Mouse (Mus musculus): Measurements from ENCODE around the gene Cct5.
A peak's percentile ranks its signal among the peaks of the same experiment; 100 is the strongest.
"Not testable (repeated sequence)": the region's sequence is repeated elsewhere in the genome, so short reads cannot be mapped to it uniquely, and the experiment has no call there.

Gene Cct5

GRCm38 (mm10) chr15:31599834-31600233 lies 1.8 kb downstream of the Cct5 start:
- no peak for DNase-seq (ENCODE audit: low spot score in 2 of 2)

- no peak for DNase-seq (ENCODE audit: low spot score in 2 of 2)
Observed at GRCm38 (mm10) chr15:31595651-31596050, 6.0 kb downstream of the Cct5 start.

GRCm38 (mm10) chr15:31594260-31594659 lies 7.3 kb downstream of the Cct5 start:
- DNase-seq (ENCODE audit: low spot score in 2 of 2): no peak

- DNase-seq (ENCODE audit: low spot score in 2 of 2): no peak
Observed at GRCm38 (mm10) chr15:31592531-31592930, 9.1 kb downstream of the Cct5 start.

GRCm38 (mm10) chr15:31590176-31590575 lies 11.4 kb downstream of the Cct5 start:
- no peak for DNase-seq (ENCODE audit: low spot score in 2 of 2)

DNA sequence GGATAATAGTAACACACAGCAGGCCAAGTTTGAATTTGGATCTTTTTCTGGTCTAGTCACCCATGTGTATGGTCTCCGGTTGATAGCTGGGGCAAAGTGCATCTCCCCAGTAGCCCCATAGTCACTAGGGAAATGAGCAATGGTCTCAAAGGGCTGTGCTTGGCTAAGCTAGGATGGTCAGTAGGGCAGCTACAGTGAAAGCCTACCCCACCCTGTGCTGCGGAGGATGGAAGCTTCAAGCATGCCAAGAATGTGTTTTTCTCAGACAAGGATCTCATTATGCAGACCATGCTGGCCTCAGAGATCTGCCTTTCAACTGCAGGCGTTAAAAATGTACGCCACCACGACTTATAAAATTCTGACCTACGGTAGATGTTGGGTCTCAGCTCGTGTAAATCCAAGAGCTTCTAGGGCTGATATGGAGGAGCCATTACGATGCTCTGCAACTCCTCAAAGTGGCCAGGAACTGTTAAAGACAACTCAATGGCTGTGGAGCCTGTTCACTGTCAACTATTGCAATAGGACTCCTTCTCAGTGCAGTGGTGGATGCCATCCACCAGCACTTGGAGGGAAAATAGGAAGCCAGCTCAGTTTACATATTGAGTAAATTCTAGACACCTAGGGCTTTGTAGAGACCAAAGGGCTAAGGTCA lies 12.5 kb downstream of the Cct5 start:
- DNase-seq (ENCODE audit: low spot score in 2 of 2): no peak

- DNase-seq (ENCODE audit: low spot score in 2 of 2): no peak
Observed at GRCm38 (mm10) chr15:31587789-31588188, 13.8 kb downstream of the Cct5 start.

DNA sequence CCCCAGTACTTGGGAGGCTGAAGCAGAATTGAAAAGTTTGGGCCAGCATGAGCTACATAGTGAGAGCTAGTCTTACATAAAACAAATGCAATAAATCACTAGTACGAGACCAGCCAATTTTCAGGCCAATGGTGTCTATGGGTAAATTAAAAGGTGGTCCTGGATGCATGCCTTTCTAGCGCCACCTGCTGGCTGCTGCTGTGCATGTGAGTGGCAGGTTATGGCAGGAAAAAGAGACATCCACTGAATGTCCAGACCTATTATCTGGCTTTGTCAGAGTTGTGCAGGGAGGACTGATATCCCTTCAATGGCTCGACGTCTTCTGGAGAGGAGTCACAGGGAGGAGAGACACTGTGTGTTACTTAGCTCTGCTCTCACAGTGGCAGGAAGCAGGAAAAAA lies 15.1 kb downstream of the Cct5 start:
- peak; percentile 71 to 80 for DNase-seq (ENCODE audit: low spot score in 2 of 2)

DNA sequence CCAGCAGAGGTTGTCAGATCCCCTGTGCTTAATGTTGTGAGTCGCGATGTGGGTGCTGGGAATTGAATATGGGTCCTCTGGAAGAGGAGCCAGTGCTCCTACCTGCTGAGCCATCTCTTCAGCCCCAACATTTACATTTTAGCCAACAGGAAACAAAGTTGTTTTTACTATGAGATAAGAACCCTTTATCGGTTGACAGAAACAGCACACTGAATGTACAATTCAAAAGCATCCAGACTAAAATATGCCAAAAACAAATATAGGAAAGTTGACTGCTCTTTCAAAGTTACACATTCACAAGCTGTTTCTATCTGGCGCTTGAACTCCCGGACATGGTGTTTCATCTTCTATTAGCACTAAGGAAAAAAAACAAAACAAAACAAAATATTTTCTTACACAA lies 15.5 kb downstream of the Cct5 start:
- DNase-seq (ENCODE audit: low spot score in 2 of 2): no peak

GRCm38 (mm10) chr15:31585238-31585637 lies 16.4 kb downstream of the Cct5 start:
- DNase-seq (ENCODE audit: low spot score in 2 of 2): no peak

DNA sequence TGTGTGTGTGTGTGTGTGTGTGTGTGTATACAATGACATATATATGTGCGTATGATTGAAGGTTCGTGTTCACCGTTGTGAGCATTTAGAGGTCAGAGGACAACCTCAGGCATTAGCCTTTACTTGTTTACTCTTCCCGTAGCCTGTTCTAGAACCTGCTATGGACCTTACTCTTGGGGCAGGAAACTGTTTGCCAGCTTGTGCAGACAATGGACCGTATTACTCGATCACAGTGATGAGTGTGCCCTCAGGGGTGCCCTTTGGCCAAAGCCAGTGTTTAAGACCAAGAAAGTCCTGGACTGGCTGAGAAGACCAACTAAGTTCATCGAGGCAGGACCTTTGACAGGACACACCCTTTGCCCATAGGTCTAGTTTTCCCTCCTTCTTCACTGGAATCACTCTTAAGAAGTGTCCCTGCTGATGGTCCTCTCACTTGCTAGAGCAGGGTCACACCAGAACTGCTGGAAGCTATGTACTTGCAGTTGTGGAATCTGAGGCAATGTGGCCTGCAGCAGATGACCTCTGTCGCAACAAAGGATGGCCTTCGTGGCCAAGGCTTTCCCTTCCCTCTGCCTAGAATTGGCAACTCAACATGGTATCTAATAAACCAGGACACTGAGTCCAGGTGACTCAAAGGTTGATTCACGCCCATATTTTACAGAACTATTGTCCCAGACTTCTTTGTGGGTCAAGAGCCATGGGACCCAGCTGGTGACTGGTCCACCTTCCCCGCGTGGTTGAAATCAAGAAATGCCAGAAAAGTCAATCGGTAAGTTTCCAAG lies 18.1 kb downstream of the Cct5 start:
- no peak for DNase-seq (ENCODE audit: low spot score in 2 of 2)

GRCm38 (mm10) chr15:31581086-31581485 lies 20.5 kb downstream of the Cct5 start:
- not testable (repeated sequence) for DNase-seq (ENCODE audit: low spot score in 2 of 2)

- DNase-seq (ENCODE audit: low spot score in 2 of 2): no peak
Observed at GRCm38 (mm10) chr15:31576076-31576475, 25.5 kb downstream of the Cct5 start.

- no peak for DNase-seq (ENCODE audit: low spot score in 2 of 2)
Observed at GRCm38 (mm10) chr15:31573692-31574091, 27.9 kb downstream of the Cct5 start.

DNA sequence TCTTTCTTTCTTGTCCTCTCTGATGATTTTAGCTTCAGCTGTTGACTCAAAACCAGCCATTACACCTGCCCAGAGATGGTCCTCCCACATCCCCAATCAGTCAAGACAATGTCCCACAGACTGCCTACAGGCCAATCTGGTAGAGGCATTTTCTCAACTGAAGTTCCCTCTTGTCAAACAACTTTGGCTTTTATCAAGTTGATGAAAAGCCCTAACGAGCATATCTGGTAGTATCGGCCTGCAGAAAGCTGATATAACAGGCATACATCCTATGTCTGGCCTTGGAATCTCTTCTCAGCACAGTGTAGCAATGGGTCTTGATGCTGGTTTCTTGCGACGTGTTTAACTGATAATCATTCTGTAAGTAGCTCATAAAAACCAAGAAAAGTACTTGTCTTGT lies 28.3 kb downstream of the Cct5 start:
- no peak for DNase-seq (ENCODE audit: low spot score in 2 of 2)

DNA sequence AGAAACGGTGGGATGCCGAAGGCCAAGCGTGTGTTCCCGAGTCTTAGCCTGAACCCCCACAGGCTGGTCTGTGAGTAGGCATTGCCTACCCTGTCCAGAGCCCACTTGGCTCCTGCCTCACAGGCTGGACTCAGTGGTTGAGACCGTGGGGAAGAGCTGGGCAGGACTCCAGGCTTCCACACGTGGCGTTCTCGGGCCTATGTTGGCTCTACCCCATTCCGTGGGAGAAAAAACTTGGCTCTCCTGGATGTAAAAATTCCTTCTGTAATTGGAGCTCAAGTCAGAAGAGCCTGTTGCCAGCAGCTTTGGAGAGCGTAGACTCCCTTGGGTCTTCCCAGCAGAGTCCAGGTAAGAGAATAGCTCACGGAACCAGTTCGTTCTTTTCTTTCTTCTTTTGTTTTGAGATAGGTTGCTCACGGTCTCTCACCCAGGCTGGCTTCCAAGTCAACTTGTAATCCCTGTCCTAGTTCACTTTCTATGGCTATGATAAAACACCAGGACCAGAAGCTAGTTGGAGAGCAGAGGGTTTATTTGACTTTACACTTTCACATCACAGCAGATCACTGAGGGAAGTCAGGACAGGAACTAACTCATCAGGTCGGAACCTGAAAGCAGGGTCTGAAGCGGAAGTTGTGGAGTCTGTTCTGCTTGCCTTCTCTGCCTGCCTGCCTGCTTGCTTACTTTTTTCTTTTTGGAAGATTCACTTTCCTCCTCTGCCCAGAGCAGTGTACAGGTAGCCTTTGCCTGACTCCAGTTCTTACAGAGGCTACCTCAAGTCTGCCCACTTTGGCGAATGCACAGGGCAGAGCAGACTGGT lies 29.5 kb downstream of the Cct5 start:
- peak; percentile 24 to 32 for DNase-seq (ENCODE audit: low spot score in 2 of 2)

- no peak for DNase-seq (ENCODE audit: low spot score in 2 of 2)
Observed at GRCm38 (mm10) chr15:31570959-31571358, 30.6 kb downstream of the Cct5 start.

- DNase-seq (ENCODE audit: low spot score in 2 of 2): no peak
Observed at GRCm38 (mm10) chr15:31569325-31570022, 32.1 kb downstream of the Cct5 start.

- peak in 1 of 2 experiments; percentile 5 for DNase-seq (ENCODE audit: low spot score in 2 of 2)
Observed at GRCm38 (mm10) chr15:31568581-31568996, 33.0 kb downstream of the Cct5 start.

GRCm38 (mm10) chr15:31567431-31567830 lies 34.2 kb downstream of the Cct5 start:
- DNase-seq (ENCODE audit: low spot score in 2 of 2): no peak

DNA sequence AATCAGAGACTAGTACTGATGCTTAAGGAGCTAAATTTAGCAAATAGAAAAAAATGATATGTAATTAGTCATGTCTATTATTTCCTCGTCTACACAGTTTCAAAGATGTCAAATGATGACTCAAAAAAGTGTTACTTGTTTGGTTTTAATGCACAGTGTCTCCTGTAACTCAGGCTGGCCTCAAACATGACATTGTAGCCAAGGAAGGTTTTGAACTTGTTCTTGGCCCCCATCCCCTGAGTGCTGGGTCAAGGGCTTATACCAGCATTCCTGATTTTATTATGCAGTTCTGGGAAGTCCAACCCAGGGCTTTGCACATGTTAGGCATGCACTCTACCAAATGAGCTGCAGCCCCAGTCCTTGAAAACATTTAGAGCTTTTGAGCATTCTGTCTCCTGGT lies 35.8 kb downstream of the Cct5 start:
- no peak for DNase-seq (ENCODE audit: low spot score in 2 of 2)

GRCm38 (mm10) chr15:31565184-31565583 lies 36.4 kb downstream of the Cct5 start, which contains the start of gene Cmbl:
Cmbl (plus strand) TSS chr15:31565389.
- no peak for DNase-seq (ENCODE audit: low spot score in 2 of 2)
